Mouse (Mus musculus) megakaryocyte-erythroid progenitor cell, adult 5-6 weeks (primary cell): Measurements from ENCODE around the gene Zbtb2. TPM values are rescaled to one million over a fixed set of nuclear protein-coding genes. Genes with fewer than 3 reads are reported as not detected.

Experiments used
- ATAC-seq: replicated peaks from 2 replicates; pipeline ENCODE4 v1.8.0; 2016; ENCODE audit warnings: mild to moderate bottlenecking, inconsistent platforms; ENCODE audit not compliant: severe bottlenecking, poor library complexity, low FRiP score, low TSS enrichment
- total RNA-seq, 2 experiments: library from RNA; stranded (forward) in 1 of 2; stranded (reverse) in 1 of 2; fragments of 200-1000, 215-1000 nt in 1 of 2; fragments of >200 nt in 1 of 2; fragmentation: Nextera tagmentation in 1 of 2; gene quantifications; 2 replicates each; pipeline ENCODE4 v1.2.3; 2014 to 2017

The Zbtb2 gene
- total RNA-seq, 2 experiments from 2014 or later, result 7.5 to 11.4 TPM

GRCm38 (mm10) chr10:4388384-4388745, 457 bp upstream of the Zbtb2 start:
- 0 out of 2 replicates have a peak, but pooled peaks have one; percentile 6 for ATAC-seq

GRCm38 (mm10) chr10:4386609-4387591, 1.0 kb downstream of the Zbtb2 start:
- ATAC-seq, result peak; percentile 84

- no peak for ATAC-seq
These were observed 3.7 kb downstream of the Zbtb2 start for GRCm38 (mm10) chr10:4384244-4384643.

GRCm38 (mm10) chr10:4380748-4381147, 7.2 kb downstream of the Zbtb2 start:
- ATAC-seq, result no peak

- no peak for ATAC-seq
These were observed 11.0 kb downstream of the Zbtb2 start for GRCm38 (mm10) chr10:4376931-4377330.

- no peak for ATAC-seq
These were observed 11.4 kb downstream of the Zbtb2 start for GRCm38 (mm10) chr10:4376461-4376860.

GRCm38 (mm10) chr10:4375267-4375666, 12.6 kb downstream of the Zbtb2 start:
- ATAC-seq, result no peak

- ATAC-seq, result no peak
These were observed 13.2 kb downstream of the Zbtb2 start for GRCm38 (mm10) chr10:4374734-4375133.

GRCm38 (mm10) chr10:4374239-4374638, 13.7 kb downstream of the Zbtb2 start:
- ATAC-seq, result no peak

GRCm38 (mm10) chr10:4373558-4373957, 14.3 kb downstream of the Zbtb2 start:
- ATAC-seq, result no peak

GRCm38 (mm10) chr10:4372011-4372410, 15.9 kb downstream of the Zbtb2 start:
- peak; percentile 73 for ATAC-seq

GRCm38 (mm10) chr10:4370105-4370504, 17.8 kb downstream of the Zbtb2 start:
- ATAC-seq, result no peak

- ATAC-seq, result no peak
These were observed 23.3 kb downstream of the Zbtb2 start for GRCm38 (mm10) chr10:4364618-4365017.

- ATAC-seq, result no peak
These were observed 30.5 kb downstream of the Zbtb2 start for GRCm38 (mm10) chr10:4357435-4357834.

- no peak for ATAC-seq
These were observed 31.3 kb downstream of the Zbtb2 start for GRCm38 (mm10) chr10:4356640-4357039.

- 0 out of 2 replicates have a peak, but pooled peaks have one; percentile 26 for ATAC-seq
These were observed 31.9 kb downstream of the Zbtb2 start for GRCm38 (mm10) chr10:4355882-4356451.

- ATAC-seq, result no peak
These were observed 33.3 kb downstream of the Zbtb2 start for GRCm38 (mm10) chr10:4354371-4355260.

- no peak for ATAC-seq
These were observed 40.3 kb downstream of the Zbtb2 start for GRCm38 (mm10) chr10:4347591-4347990.

GRCm38 (mm10) chr10:4347136-4347492, 40.8 kb downstream of the Zbtb2 start:
- no peak for ATAC-seq
